Mouse (Mus musculus): ENCODE data around the gene Foxk1.

- TF ChIP-seq POLR2A (IDR thresholded peaks at IDR 0.05; ENCODE audit: borderline replicate concordance, extremely low read depth, low read depth, low read length), result no peak
- TF ChIP-seq CTCF (IDR thresholded peaks at IDR 0.05; ENCODE audit: insufficient read depth, low read length), result peak; percentile 60
Measured at GRCm38 (mm10) chr5:142505695-142506423, 104.6 kb downstream of the Foxk1 start.

Data from lung, adult 2 months (tissue).